Mouse (Mus musculus): ENCODE measurements around the gene Susd5.
A peak's percentile ranks its signal among the peaks of the same experiment; 100 is the strongest.

Susd5 gene

DNA sequence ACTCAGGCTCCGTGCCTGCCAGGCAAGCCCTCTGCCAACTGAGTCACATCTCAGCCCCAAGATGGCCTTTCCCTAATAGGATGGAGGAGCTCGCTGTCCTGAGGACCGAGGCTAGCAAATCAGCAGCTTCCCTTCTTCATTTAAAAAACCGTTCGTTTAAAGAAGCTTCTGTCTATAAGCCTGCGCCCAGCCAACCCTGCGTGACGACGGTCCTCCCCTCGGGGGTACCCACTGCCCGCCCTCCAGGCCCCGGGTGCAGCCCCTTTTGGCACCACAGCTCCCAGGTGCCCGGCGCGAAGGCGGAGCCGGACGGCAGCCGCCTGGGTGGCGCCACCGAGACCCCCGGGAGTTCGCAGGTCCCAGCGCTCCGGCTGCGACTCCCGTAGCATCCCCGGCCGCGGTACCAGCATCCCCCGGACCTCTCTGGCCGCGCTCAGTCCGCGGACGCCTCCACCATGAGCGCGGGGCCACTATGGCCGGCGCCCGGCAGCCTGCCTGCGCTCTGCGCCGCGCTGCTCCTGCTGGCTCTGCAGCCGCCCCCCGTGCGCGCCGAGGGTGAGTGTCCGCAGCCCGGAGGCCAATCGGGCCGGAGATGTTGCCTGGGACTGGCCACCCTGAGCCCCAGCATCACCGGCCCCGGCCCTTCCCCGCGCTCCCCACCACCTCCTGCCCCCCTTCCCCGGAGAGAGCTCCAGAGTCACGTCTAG is at the start of gene Susd5:
Susd5 (plus strand) TSS at position 51 of the 707 bp plus-strand sequence.
- DNase-seq, result no peak

DNA sequence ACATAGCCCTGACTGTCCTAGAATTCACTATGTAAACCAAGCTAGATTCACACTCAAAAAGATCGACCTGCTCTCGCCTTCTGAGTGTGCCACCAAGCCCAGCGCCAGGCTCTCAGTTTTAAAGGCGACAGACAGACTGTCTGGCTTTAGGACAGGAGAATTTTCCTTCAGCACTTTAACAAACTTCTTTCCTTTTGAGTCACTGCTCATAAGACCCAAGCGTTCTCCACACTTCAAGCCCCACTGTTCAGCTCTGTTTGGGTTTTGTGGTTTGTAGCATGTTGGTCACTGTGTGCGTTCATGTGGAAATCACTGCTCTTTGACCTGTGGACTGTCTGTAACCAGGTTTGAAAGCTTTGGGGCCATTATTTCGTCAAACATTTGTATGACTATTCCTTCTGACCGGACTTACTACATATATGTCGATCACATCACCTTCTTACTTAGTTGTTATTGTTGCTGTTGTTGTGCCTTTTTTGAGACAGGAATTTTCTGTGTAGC is 49.0 kb upstream of the Susd5 start:
- DNase-seq, result no peak

DNA sequence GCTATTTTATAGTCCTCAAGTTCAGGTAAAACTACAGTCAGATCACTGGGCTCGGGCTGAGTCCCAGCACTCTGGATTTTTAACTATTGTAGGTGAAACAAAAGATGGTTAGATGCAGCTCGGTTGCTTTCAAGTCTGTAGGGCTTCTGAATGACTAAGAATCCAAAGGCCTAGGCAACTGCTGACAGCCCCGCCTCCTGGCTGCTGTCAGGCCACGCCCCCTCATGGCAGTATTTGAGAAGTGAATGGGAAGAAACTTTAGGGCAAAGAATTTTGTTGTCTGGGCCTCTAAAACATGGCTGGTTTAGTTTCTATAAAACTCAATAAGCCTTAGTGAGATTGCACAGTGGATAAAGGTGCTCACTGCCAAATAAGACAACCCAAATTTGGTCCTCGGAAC is 47.4 kb upstream of the Susd5 start:
- peak; percentile 31 for DNase-seq

DNA sequence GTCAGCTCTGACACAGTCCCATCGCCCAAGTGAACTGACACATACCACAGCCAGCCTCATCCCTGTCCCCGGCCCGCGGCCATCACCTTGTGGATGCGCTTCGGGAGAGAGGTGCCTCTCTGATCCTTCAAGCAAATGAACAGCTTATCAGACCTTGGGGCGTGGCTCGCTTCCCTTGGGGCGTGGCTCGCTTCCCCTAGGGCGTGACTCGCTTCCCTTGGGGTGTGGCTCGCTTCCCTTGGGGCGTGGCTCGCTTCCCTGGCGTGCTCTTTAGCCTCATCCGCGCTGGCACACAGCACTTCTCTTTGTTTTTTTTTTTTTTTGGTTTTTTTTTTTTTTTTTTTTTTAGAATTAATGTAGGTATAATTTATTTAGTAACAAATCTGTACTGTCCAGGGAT is 45.7 kb upstream of the Susd5 start:
- no peak for DNase-seq

DNA sequence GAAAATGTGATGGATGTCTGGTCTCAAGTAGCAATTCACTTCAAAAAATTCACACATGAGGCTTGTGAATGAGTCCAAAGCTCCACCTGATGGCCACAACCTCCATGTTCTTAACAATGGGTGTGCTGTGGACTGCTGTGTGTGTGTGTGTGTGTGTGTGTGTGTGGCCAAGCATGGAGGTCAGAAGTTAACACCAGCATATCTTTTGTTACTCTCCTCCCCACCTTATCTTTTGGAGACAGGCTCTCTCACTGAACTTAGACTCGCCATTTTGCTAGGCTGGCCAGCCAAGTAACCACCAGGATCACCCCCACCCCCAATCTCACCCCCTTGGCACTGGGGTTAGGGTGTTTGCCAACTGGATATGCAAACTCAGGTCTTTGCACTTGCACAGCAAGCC is 42.9 kb upstream of the Susd5 start:
- DNase-seq, result no peak

DNA sequence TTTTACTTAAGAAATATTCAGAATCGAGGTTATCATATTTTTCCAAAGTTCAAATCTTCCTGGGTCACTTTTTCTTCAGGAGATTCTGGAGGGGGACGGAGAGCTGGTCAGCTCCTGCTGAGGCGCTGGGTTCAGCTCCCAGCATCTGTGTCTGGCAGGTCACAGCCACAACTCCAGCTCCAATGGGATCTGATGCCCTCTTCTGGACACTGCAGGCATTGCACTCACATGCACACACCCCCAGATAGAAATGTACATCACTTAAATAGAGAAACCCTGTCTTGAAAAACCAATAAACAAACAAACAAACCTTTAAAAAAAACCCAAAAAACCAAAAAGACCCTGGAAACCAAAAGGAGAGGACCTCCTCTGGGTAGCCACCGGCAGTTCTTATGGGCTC is 41.2 kb upstream of the Susd5 start:
- DNase-seq, result peak; percentile 64

DNA sequence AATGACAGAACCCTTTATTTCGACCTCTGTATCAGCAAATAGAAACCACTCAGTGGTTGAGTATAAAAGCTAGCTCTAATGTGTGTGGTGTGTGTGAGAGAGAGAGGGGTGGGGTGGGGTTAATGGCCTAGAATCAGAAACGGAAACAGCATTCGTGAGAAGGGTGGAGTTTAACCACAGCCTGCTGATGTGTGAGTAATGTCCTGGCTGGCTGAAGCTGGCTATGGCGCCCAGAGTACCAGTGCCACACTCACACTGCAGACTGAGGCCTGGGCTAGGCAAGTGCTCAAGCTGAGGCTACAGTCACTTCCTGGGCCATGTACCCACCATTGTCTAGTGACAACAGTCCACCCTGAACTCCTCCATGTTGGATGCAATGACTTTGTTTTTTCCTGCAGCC is 40.5 kb upstream of the Susd5 start:
- DNase-seq, result no peak

DNA sequence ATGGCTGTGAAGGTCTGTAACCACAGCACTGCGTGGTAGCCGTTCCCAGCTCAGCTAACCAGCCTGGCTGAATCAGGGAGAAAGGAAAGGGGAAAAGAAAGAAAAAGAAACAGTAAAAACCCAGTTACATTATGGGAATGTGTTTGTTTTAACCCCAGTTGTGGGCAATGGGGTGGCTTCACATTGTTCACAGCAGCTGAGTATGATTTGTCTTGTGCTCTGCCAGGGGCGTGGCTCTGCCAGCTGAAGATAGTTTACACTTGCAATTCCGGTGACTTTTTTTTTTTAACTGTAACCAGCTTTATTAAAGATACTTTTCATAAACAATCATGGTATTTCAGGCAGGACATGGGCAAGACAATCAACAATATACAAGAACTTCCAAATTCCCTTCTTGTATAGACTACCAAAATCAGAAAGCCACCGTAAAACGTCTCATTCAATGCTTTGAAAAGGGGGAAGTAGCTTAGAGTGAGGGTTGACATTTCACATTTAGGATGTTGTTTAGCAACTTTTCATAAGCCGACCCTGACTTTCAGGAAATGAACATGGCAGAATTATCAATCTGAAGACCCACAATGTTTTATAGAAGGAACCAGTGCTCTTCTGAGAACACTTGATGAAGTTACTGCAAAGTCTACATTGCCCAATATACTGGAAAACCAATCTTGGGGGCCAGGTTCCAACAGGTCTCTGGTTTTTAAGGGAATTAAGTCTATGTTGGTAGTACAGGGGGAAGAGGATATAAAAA is 37.8 kb upstream of the Susd5 start:
- DNase-seq, result no peak

DNA sequence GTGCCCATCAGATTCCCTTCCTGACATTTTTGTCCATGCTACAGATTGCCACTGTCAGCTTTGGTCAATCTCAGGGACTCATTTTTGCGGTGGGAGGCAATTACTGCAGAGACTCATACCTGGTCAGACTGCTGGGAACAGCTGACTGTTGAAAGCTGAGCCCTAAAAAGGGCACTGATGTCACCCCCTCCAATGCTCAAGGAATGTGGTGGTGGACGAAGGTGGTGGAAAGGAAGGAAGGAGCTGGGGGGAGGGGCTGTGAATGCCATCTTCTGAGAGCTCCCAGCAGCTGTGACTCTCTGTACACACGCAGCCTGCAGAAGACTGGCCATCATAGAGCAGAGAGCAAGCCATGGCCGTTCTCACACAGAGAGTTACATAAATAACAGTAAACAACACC is 34.8 kb upstream of the Susd5 start:
- no peak for DNase-seq

DNA sequence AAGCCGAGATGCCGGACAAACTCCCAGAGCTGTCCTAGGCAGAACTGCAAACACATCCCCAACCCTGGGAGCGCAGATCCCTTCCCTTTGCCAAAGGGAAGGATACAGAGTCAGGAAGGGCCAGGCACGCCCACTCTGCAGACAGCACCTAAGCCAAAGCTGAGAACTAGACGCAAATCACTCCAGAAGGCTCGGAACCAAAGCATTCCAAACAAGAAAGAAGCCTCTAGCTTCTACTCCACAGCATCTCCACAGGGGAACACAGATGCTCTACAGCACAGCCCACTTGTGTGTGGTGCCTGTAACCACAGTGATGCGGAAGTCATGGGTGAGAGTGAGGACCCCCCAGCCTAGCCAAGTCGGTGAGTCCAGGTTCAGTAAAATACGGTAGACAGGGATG is 31.8 kb upstream of the Susd5 start:
- DNase-seq, result no peak

DNA sequence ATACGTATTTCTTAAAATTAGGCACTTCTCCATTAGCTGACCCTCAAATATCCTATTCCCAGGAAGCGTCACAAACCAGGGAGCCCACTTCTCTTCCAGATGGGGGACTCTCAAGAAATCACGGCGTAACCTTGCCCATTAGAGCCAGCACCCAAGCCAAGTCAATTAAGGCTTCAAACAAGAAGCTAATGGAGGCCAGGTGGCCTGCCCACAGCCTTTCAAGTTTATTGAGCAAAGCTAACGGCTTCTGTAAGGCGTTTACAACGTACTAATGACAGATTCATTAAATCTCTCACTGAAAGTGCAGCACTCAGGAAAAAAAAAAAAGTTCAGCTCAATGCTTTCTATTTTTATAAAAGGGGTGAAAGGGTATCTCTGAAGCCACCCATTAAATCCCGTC is 31.1 kb upstream of the Susd5 start:
- DNase-seq, result no peak

DNA sequence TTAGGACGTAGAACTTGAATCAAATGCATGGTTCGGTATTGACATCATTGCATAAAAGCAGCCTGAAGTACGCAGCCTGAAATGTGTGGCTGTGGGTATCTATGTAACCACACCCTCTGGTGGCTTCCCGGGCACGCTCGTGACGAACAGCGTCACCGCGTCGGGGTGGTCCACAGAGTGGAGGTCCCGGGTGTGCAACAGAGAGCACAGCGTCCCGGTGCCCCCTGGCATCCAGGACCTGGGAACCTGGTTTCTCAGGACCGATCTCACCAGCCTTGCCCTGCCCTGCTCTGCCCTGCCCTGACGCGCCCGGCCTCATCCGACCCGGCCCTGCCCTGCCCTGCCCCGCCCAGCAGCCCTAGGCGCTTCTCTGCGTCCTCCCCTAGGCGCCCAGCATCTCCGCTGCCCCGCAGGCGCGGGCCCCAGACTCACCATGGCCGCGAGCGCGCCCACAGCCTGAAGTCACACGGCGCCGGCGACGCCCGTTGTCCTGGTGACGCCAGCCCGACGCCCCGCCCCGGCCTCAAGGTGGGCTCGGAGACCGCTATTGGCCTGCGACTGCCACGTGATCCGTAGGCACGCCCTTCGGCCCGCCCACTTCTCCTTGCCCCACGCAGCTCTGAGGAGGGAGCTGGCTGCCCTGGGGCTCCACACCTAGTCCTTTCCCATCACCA is 30.5 kb upstream of the Susd5 start:
- peak; percentile 91 for DNase-seq

DNA sequence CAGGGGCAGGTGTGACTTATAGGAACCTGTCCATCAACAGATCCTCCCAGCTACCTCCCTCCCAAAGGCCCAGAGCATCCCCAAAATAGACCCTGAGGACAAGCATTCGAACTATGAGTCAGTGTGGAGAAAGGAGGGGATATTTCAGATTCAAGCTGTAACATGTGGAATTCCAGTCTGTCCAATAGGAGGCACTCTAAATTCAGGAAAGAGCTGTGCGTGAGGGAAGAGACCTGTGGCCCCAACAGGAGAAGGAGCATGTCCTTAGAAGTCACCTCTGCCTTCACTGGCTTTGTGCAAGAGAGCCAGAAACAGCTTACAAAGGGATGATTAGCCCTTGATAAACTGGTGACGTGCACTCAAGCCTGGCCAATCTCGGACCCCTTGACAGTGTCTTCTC is 16.0 kb upstream of the Susd5 start:
- no peak for DNase-seq

DNA sequence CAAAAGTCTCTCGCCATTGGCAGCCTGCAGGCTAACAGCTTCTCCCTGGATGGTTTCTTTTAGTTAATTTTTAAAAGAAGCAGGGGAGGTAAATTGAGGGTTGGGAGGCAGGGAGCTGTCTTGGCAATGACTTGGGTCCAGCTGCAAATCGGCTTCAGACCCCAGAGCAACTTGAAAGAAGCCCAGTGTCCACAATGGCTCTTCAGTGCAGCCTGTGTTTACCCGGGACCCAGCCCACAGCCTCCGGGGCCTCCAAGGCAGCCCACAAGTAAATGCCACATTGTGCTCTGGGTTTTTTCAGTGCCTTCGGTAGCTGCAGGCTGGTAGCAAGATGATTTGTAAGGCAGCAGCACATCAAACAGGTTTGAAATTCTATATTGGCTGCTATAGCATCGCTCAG is 14.4 kb upstream of the Susd5 start:
- no peak for DNase-seq

DNA sequence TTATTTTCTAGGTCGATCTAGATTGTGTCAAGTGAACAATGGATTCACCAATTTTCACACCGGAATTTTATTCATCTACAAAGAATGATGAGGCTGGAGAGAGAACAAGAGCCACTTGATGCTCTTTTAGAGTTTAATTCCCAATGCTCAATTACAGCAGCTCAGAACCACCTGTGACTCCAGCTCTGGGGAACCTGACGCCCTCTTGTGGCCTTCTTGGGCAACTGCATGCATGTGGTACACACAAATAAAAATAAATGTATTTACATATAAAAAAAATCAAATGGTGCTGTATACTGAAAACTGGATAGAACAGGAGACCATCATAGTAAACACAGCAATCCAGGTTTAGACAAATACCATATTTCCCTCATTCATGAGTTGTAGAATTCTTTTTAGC is 12.5 kb upstream of the Susd5 start:
- peak; percentile 44 for DNase-seq

DNA sequence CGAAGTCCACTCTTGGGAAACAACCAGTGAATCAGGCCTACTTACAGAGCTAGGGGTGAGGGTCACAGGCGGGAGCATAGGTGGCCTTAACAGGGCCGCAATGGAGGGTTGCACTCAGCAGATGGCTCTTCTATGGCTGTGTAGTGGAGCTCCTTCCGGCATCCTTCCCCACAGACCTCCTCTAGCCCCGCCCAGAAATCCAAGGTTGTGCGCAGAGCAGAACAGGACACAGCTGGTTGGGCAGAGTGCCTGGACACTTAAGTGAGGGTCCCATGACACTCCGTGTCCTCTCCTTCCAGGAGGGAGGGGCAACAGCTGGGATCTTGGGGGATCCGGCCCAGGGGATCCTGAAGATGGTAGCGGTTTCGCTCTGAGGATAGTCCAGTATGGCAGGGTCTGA is 10.9 kb upstream of the Susd5 start, which contains the start of gene Fbxl2:
Fbxl2 (minus strand) TSS at position 164 of the 400 bp plus-strand sequence.
- DNase-seq, result no peak

DNA sequence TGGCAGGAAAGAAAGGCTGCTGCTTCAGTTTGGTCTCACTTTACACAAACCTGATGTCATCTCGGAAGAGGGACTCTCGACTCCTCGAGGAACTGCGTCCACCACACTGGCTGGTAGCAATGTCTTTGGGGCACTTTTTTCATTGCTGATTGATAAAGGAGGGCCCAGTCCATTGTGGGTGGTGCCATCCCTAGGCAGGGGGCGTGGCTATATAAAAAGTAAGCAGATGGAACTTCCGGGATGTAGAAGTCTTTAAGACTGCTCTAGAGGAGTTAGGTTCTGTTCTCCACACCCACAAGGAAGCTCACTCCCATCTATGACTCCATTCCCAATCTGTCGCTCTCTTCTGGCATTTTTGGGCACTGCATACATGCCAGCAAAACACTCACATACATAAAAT is 10.3 kb upstream of the Susd5 start:
- peak; percentile 19 for DNase-seq

DNA sequence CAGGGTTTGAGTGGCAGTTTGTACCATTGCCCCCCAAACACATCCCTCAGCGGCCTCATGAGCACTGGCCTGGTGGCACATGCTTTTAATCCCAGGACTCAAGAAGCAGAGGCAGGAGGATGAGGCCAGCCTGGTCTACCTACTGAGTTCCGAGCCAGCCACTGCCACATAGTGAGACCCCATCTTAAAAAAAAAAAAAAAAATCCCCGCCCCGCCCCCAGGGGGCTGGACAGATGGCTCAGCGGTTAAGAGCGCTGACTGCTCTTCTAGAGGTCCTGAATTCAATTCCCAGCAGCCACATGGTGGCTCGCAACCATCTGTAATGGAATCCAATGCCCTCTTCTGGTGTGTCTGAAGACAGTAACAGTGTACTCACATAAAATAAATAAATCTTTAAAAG is 6.8 kb upstream of the Susd5 start:
- DNase-seq, result no peak

DNA sequence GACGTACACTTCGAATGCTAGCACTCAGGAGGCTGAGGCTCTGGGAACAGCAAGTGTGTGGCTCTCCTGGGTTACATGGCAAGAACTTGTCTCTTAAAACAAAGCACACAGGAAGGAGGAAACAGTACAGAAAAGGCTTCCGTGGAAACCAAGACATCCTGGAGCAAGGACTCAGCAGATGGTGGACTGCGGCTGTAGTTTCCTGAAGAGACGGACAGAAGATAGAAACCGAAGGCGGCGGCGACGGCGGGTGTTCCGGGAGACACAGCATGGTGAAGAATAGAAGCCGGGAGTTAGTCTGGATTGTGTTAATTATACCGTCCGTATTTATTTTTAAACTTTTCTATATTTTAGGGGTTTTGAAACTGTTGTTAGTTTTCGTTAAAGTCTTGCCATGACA is 6.2 kb upstream of the Susd5 start:
- DNase-seq, result no peak

DNA sequence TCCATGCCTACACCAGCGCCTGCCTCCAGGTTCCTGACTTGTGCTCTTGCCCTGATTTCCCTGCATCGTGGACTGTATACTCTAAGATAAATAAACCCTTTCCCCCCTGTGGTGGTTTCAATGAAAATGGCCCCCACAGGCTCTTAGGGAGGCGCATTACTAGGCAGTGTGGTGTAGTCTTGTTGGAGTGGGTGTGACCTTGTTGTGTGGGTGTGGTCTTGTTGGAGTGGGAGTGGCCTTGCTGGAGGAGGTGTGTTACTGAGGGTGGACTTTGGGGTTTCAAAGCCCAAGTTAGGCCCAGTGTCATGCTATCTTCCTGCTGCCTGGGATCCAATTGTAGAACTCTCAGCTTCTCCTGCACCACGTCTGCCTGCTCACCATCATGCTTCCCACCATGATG is 4.9 kb upstream of the Susd5 start:
- no peak for DNase-seq

DNA sequence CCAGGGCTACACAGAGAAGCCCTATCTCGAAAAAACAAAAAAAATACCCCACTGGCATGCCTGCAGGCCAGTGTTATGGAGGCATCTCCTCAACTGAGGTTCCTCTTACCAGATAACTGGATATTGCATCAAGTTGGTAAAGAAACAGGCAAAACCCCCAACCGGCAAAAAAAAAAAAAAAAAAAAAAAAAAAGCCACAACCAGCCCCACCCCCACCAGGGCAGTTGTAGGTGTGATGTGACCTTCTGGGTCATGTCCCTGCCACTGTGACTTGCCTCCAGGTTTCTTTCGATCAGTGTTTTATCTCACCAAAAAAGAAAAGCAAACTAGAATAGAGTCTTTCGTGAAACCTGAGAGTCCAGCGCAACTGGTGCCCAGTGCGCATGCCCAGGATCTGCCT is 4.1 kb upstream of the Susd5 start:
- DNase-seq, result no peak

DNA sequence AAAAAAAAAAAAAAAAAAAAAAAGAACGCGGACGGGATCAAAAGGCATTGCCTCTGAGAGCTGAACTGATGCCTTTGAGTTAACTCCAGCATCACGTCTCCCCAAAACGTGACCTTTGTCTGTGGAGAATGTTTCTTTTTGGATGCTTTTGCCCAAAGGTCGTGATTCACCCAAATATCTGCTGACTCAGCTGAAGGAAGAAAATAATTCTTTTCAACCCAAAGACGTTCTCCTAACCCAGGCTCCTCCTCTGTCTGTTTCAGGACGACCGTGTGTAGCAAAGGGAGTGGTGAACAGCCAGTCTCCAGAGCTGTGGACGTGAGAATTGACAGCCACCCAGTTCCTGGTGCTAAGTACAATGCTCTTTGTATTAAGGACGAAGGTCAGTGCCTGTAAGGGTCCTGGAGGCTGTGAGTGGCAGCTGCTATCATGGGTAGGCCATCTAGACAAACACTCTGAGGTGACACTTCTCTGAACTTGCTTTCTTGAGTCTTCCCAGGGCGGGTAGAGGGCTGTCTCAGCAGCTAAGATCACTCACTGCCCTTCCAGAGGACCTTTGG is 11.6 kb downstream of the Susd5 start:
- no peak for DNase-seq

DNA sequence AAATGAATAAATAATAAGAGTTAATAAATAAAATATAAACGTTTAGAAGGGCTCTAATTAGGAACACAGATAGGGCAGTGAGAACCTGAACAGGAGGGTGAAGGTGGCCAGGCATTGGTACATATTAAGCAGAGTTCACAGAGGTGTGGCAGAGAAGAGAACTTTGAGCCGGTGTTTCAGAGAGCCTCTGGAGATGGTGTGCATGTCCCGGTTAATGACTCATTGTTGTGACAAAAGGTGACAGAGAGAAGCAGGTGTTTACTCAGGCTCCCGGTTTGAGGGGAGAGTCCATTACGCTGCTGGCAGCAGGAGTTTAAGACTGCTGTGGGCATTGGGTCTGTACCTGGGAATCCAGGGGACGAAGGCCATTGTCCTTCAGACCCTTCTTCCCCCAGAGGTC is 12.4 kb downstream of the Susd5 start:
- no peak for DNase-seq

DNA sequence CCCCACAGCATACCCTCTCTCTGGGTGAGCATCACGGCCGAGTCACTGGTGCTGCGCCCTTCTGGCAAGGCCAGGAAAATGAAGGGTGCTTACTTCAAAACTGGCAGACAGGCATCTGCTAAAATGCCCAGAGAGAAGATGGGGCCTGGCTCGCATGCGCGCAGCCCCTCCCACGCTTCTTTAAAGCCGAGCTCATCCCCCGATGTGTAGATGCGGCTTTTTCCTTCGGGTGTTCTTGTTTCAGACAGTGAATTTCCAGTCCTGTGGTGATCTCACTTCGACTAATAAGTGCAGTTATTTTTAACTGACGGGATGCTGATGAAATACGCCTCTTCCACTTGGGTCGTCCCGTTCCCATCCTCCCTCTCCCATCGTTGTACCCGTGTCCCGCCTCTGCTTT is 16.7 kb downstream of the Susd5 start:
- DNase-seq, result no peak

Measured in thymus, postnatal 4 days (tissue).